Mouse (Mus musculus): ENCODE measurements around the gene Olfr914. TPM values are rescaled to one million over a fixed set of nuclear protein-coding genes. Genes with fewer than 3 reads are reported as not detected.

Olfr914 gene
- not detected in 2 replicates for polyA plus RNA-seq (2015; fragmentation: Nextera tagmentation; extraction: Ambion mirVana)

DNA sequence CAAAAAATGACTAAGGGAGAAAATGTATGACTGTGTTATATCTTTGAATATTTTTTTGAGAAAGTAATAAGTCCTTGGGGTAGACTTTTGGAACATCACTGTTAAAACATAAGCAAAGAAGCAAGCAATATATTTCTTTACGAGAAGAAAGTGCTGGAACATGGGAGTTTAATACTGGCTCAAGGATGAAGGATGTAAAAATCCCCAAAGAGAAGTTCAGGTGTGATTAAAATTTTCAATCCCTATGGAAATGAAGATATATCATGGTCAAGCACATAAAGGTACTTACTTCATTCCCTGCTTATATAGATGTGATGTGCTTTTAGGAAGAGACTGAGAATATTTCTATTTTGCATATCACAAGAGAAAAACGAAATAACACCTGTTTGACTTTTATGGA is at the start of gene Olfr914:
Gene Olfr914 (plus strand): TSS at position 301 of the 400 bp plus-strand sequence.
- WGBS, result 73% methylated on average over 2 of the region's 2 CpGs
- no peaks in the 10 kb centered on the region for H3K27me3 ChIP-seq
- H3K4me2 ChIP-seq, result no peak within 1 kb of the TSS
- no peak within 1 kb of the TSS for H3K27ac ChIP-seq (replicated peaks)
- H3K4me3 ChIP-seq, result no peak within 1 kb of the TSS
- no peaks in the 10 kb centered on the region for H3K9me3 ChIP-seq
- no peaks in the 10 kb centered on the region for H3K36me3 ChIP-seq
- no peaks in the 10 kb centered on the region for H3K4me1 ChIP-seq (replicated peaks)
- no peak for ATAC-seq (ENCODE audit: low read depth)
- H3K9ac ChIP-seq, result no peak within 1 kb of the TSS

DNA sequence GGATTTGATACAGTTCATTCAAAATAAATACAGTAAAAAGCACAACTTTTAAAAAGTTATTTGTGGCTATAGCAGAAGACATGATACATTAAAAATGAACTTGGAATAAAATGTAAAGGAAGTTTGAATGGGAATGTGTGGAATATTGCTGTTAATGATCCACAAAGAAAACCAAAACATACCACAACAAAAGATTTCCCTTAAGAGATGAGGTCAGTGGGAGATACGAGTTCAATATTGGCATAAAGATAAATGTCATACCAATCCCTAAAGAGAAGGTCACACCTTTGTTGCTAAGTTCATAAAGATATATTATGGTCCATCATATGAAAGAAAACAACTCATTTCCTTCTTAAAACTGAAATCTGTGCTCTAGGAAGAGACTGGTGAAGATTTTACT is 25.0 kb upstream of the Olfr914 start, which contains the start of gene Olfr912:
Gene Olfr912 (plus strand): TSS at position 301 of the 400 bp plus-strand sequence.
- Histone ChIP-seq H3K27ac (replicated peaks) (no peak within 1 kb of the TSS), H3K36me3 (no peaks in the 10 kb centered on the region), H3K9me3 (no peaks in the 10 kb centered on the region), H3K4me1 (replicated peaks) (no peaks in the 10 kb centered on the region), H3K4me2 (no peak within 1 kb of the TSS), H3K9ac (no peak within 1 kb of the TSS), H3K4me3 (no peak within 1 kb of the TSS), H3K27me3 (no peaks in the 10 kb centered on the region)
- 85% methylated on average over 1 of the region's 1 CpGs for WGBS
- ATAC-seq (ENCODE audit: low read depth), result no peak

DNA sequence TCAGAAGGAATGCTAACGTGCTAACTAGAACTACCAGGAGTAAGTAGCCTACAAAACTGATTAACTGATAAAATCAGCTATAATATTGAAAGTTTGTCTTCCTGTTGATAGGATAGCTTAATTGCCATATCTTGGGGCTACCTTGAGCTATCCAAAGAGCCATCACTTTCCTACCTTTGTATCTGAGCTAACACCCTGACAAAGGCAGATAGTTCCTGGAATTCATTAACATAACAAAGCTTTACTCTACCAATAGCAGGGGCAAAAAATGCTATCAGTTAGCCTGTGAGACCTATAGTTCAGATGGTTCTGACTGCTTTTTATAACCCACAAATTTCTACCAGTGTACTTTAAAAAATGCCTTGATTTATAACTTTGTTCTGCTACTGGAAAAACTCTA is 13.8 kb upstream of the Olfr914 start:
- Histone ChIP-seq H3K36me3 (no peaks in the 10 kb centered on the region), H3K9me3 (no peaks in the 10 kb centered on the region), H3K4me3 (no peak overlapping the region), H3K9ac (no peak overlapping the region), H3K4me1 (replicated peaks) (no peaks in the 10 kb centered on the region), H3K4me2 (no peak overlapping the region), H3K27ac (replicated peaks) (no peak overlapping the region), H3K27me3 (no peaks in the 10 kb centered on the region)
- WGBS, result 67% methylated on average over 1 of the region's 1 CpGs
- ATAC-seq (ENCODE audit: low read depth), result no peak

DNA sequence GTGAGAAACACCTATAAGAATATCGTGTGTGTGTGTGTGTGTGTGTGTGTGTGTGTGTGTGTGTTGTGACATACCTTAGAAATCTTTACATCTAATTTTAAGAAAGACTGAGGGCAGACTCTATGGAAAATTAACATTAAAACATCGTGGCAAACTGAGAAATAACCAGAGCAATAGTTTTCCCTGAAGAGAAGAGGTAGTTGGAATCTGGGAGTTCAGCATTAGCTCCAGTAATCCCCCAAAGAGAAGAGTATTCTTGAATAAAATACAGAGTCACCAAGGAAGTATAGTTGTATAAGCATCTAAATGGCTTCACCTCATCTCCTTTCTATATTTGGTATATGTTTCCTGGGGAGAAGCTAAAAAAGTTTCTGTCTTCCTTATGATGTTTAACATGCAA is 12.4 kb upstream of the Olfr914 start, which contains the start of gene Olfr913:
Gene Olfr913 (plus strand): TSS at position 301 of the 400 bp plus-strand sequence.
- no peak within 1 kb of the TSS for H3K4me2 ChIP-seq
- H3K9me3 ChIP-seq, result no peaks in the 10 kb centered on the region
- no peak within 1 kb of the TSS for H3K9ac ChIP-seq
- no peaks in the 10 kb centered on the region for H3K36me3 ChIP-seq
- no peak within 1 kb of the TSS for H3K27ac ChIP-seq (replicated peaks)
- no peaks in the 10 kb centered on the region for H3K27me3 ChIP-seq
- 59% methylated on average over 2 of the region's 2 CpGs for WGBS
- no peak within 1 kb of the TSS for H3K4me3 ChIP-seq
- no peak for ATAC-seq (ENCODE audit: low read depth)
- H3K4me1 ChIP-seq (replicated peaks), result no peaks in the 10 kb centered on the region

DNA sequence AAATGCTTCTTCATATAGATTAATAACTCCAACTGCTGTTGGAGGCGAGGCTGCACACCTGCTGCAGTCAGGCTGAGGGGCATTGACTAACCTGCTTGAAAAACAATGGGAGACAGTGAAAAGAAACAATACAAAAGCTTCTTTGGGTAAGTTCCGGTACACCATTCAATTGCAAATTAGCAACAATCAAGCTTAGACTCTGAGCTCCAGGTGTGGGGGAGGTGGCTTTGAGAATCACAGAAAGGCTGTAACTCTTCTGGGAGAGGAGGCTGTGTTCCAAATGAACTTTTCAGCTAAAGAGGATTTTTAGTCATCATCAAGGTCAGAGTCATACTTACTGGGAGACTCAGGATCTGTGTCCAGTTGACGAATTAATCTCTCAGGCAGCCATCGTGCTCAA is 27.5 kb downstream of the Olfr914 start:
- WGBS, result 77% methylated on average over 4 of the region's 4 CpGs
- no peak for ATAC-seq (ENCODE audit: low read depth)

DNA sequence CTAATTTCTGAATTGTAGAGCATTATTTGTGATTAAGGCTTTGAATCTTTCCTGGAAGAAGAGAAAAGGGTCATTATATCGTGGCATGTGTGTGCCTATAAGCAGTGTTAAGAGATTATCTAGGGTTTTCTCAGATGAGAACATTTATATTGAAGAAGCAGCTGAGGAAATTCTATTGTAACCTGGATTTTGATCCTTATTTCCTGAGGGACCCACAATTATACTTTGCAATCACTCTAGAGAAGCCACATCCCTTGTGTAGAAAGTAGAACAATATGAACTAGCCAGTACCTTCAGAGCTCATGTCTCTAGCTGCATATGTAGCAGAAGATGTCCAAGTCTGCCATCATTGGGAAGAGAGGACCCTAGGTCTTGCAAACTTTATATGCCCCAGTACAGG is 54.9 kb downstream of the Olfr914 start, which contains the start of gene Olfr916:
Gene Olfr916 (minus strand): TSS at position 101 of the 400 bp plus-strand sequence.
- Histone ChIP-seq H3K27ac (replicated peaks) (no peak within 1 kb of the TSS), H3K27me3 (no peaks in the 10 kb centered on the region), H3K4me3 (no peak within 1 kb of the TSS), H3K36me3 (no peaks in the 10 kb centered on the region), H3K4me2 (no peak within 1 kb of the TSS), H3K4me1 (replicated peaks) (no peaks in the 10 kb centered on the region), H3K9ac (no peak within 1 kb of the TSS), H3K9me3 (no peaks in the 10 kb centered on the region)
- ATAC-seq (ENCODE audit: low read depth), result no peak
- 71% methylated on average over 1 of the region's 1 CpGs for WGBS

More for the DNA sequence above, 27.5 kb downstream of the Olfr914 start:
- no peak overlapping the region for H3K9ac ChIP-seq
- no peaks in the 10 kb centered on the region for H3K4me1 ChIP-seq (replicated peaks)
- no peak overlapping the region for H3K27ac ChIP-seq (replicated peaks)
- no peaks in the 10 kb centered on the region for H3K27me3 ChIP-seq
- H3K4me2 ChIP-seq, result no peak overlapping the region
- 0 out of 2 replicates have a peak, but pooled peaks cover 3% of the 10 kb centered on the region for H3K9me3 ChIP-seq
- no peaks in the 10 kb centered on the region for H3K36me3 ChIP-seq
- no peak overlapping the region for H3K4me3 ChIP-seq

Other genes with a start within 250 kb of the Olfr914 start
- not detected in 2 replicates for gene Olfr250, start 238.2 kb upstream of the Olfr914 start, polyA plus RNA-seq (2015; fragmentation: Nextera tagmentation; extraction: Ambion mirVana)
- not detected in 2 replicates for gene Olfr251, start 228.0 kb upstream of the Olfr914 start, polyA plus RNA-seq (2015; fragmentation: Nextera tagmentation; extraction: Ambion mirVana)
- not detected in 2 replicates for gene Olfr147, start 203.4 kb upstream of the Olfr914 start, polyA plus RNA-seq (2015; fragmentation: Nextera tagmentation; extraction: Ambion mirVana)
- not detected in 2 replicates for gene Olfr901, start 175.6 kb upstream of the Olfr914 start, polyA plus RNA-seq (2015; fragmentation: Nextera tagmentation; extraction: Ambion mirVana)
- not detected in 2 replicates for gene Olfr902, start 157.4 kb upstream of the Olfr914 start, polyA plus RNA-seq (2015; fragmentation: Nextera tagmentation; extraction: Ambion mirVana)
- not detected in 2 replicates for gene Olfr904, start 142.0 kb upstream of the Olfr914 start, polyA plus RNA-seq (2015; fragmentation: Nextera tagmentation; extraction: Ambion mirVana)
- gene Olfr905, start 134.0 kb upstream of the Olfr914 start, polyA plus RNA-seq (2015; fragmentation: Nextera tagmentation; extraction: Ambion mirVana), result not detected in 2 replicates
- gene Olfr906, start 118.0 kb upstream of the Olfr914 start, polyA plus RNA-seq (2015; fragmentation: Nextera tagmentation; extraction: Ambion mirVana), result not detected in 2 replicates
- gene Olfr907, start 109.3 kb upstream of the Olfr914 start, polyA plus RNA-seq (2015; fragmentation: Nextera tagmentation; extraction: Ambion mirVana), result not detected in 2 replicates
- not detected in 2 replicates for gene Olfr911-ps1, start 83.5 kb upstream of the Olfr914 start, polyA plus RNA-seq (2015; fragmentation: Nextera tagmentation; extraction: Ambion mirVana)
- not detected in 2 replicates for gene Olfr910, start 67.3 kb upstream of the Olfr914 start, polyA plus RNA-seq (2015; fragmentation: Nextera tagmentation; extraction: Ambion mirVana)
- not detected in 2 replicates for gene Olfr912, start 24.9 kb upstream of the Olfr914 start, polyA plus RNA-seq (2015; fragmentation: Nextera tagmentation; extraction: Ambion mirVana)
- gene Olfr913, start 12.3 kb upstream of the Olfr914 start, polyA plus RNA-seq (2015; fragmentation: Nextera tagmentation; extraction: Ambion mirVana), result not detected in 2 replicates
- not detected in 2 replicates for gene Olfr916, start 54.8 kb downstream of the Olfr914 start, polyA plus RNA-seq (2015; fragmentation: Nextera tagmentation; extraction: Ambion mirVana)
- not detected in 2 replicates for gene Olfr917, start 60.7 kb downstream of the Olfr914 start, polyA plus RNA-seq (2015; fragmentation: Nextera tagmentation; extraction: Ambion mirVana)
- gene Olfr918, start 69.5 kb downstream of the Olfr914 start, polyA plus RNA-seq (2015; fragmentation: Nextera tagmentation; extraction: Ambion mirVana), result not detected in 2 replicates
- gene Olfr919, start 98.6 kb downstream of the Olfr914 start, polyA plus RNA-seq (2015; fragmentation: Nextera tagmentation; extraction: Ambion mirVana), result not detected in 2 replicates
- 9.8 and 10.0 TPM in 2 replicates for gene Vwa5a, start 113.2 kb downstream of the Olfr914 start, polyA plus RNA-seq (2015; fragmentation: Nextera tagmentation; extraction: Ambion mirVana)
- not detected in 2 replicates for gene Olfr920, start 147.2 kb downstream of the Olfr914 start, polyA plus RNA-seq (2015; fragmentation: Nextera tagmentation; extraction: Ambion mirVana)
- gene Olfr921, start 168.0 kb downstream of the Olfr914 start, polyA plus RNA-seq (2015; fragmentation: Nextera tagmentation; extraction: Ambion mirVana), result not detected in 2 replicates
- gene Olfr922, start 209.5 kb downstream of the Olfr914 start, polyA plus RNA-seq (2015; fragmentation: Nextera tagmentation; extraction: Ambion mirVana), result not detected in 2 replicates
- gene Olfr923, start 221.4 kb downstream of the Olfr914 start, polyA plus RNA-seq (2015; fragmentation: Nextera tagmentation; extraction: Ambion mirVana), result not detected in 2 replicates
- not detected in 2 replicates for gene Olfr924, start 239.3 kb downstream of the Olfr914 start, polyA plus RNA-seq (2015; fragmentation: Nextera tagmentation; extraction: Ambion mirVana)
- not detected in 2 replicates for gene Olfr26, start 250.0 kb downstream of the Olfr914 start, polyA plus RNA-seq (2015; fragmentation: Nextera tagmentation; extraction: Ambion mirVana)